Mouse (Mus musculus): ENCODE results near the gene Ube2o.
"Not testable (repeated sequence)": the region's sequence is repeated elsewhere in the genome, so short reads cannot be mapped to it uniquely, and the experiment has no call there.

The Ube2o gene

GRCm38 (mm10) chr11:116508689-116509088 lies 72.6 kb downstream of the Ube2o start:
- no peak for DNase-seq

DNA sequence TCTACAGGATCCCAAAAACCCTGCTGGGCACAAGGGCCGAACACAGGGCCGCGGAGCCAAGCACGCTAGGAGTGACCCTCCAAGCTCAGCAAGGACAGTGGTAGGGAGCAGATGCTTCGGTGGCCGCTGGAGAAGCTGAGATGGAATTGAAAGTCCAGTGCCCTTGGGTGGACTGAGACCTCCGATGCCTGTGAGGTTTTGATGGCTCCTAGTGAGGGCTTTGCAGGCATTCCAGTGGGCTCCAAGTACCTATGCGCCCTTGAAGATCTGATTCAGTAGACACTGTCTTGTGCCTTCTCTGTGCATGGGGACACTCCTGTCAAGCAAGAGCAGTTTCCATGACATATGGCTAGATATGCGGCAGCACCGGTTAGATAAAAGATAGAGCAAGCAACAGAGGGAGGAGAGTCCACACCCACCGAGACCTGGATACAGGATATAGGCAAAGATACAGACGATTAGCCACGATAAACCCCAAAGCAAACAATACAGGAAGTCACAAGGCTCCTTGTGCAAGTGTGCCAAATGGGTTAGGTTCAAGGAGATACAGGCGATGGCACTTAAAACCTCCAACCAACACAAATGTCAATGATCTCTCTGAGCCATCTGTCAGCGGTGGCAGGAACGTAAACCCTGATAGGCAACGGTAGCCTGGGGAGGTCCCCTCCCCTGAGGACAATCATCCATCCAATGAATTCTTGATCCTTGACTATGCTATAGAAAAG lies 74.9 kb downstream of the Ube2o start:
- peak; percentile 53 to 66 for DNase-seq

DNA sequence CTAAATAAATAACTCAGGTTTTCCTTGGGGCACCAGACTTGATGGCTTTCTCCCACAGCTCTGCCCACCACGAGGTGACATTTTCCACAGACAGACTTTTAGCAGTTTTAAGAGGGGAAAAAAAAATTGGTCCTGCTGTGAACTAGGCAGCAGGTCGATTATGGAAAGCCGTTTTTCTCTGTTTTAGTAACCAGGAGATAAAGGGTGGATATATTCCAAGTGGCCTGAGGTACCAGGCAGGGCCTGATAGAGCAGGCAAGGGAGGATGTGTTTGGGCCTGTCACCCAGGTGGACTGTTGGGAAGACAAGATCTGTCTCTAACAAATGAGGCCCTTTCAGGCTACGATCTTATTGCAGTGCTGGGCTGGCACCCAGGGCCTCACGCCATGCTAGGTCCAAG lies 75.7 kb downstream of the Ube2o start:
- DNase-seq, result peak; percentile 31 to 46

GRCm38 (mm10) chr11:116504516-116504915 lies 76.7 kb downstream of the Ube2o start:
- DNase-seq, result peak; percentile 46 to 55

- peak; percentile 75 to 76 for DNase-seq
Observed at GRCm38 (mm10) chr11:116501005-116501746, 80.1 kb downstream of the Ube2o start.

- no peak for DNase-seq
Observed at GRCm38 (mm10) chr11:116499018-116499417, 82.2 kb downstream of the Ube2o start.

- peak in 1 of 2 experiments; percentile 40 for DNase-seq
Observed at GRCm38 (mm10) chr11:116498596-116498995, 82.7 kb downstream of the Ube2o start.

GRCm38 (mm10) chr11:116497313-116497712 lies 83.9 kb downstream of the Ube2o start:
- no peak for DNase-seq

DNA sequence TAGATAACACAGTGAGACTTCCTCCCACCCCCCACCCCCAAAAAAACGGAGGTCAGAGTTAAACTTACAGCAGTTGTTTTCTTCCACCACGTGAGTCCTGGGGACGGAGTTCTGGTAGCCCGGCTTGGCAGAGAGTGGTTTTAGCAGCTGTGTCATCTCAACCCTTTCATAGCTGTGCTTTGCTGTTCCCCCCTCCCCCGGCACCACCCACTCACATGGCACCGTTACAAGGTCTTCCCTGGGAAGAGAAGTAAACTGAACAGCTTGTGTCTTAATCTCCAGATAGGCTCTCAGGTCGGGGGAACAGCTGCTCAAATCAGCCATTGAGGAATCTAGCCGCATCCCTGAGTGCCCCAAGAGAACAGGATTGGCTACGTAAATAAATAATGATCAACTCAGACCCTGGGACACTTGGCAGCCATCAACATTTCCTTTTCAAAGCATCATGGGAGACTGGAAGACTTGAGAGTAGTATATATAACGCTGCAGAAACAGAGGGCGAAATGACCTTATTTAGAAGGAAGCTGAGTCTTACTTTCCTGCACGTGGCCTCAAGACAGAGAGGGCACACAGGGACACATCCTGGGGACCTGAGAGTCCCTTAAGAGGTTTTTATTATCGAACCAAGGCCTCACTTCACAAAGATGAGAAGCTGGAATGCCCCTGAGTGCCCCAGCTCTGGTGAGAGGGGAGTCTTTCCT lies 86.6 kb downstream of the Ube2o start:
- DNase-seq, result peak; percentile 31 to 53

DNA sequence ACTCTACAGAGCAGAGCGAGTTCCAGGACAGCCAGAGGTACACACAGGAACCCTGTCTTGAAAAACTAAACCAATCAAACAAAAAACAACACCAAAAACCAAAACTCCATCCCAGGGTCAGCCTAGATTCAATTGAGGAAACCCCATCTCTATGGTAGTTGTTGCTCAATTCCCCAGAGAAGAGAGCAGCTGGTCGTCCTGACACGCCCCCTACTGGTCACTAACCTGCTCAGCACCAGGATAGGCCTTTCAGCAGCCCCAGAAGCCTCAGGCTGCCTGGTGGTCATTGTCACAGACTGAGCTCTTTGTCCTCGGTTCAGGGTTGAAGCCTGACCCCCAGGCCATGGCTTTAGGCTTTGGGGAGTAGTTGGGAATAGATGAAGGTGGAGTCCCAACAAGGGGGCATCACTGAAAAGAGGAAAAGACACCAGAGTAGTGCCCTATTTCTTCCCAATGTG lies 87.4 kb downstream of the Ube2o start, which contains the start of gene Prpsap1:
Gene Prpsap1, minus strand, starts transcription at position 408 of the 458 bp plus-strand sequence.
- DNase-seq, result peak; percentile 34 to 52

DNA sequence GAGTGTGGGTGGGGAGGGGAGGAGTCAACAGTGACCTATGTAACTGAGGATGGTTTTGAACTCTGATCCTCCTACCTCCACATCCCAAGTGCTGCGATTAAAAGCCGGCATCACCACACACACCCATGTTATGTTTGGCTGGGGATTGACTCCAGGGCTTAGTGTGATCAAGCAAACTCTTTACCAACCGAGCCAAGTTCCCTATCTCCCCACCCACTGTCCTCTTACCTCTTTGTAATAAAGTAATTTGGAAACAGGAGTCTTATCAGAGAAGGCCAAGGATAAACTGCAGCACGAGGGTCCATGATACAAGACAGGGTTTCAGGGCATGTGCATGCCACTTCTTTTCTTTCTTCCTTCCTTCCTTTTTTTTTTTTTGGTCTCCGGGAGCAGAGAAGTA lies 88.1 kb downstream of the Ube2o start:
- DNase-seq, result no peak

DNA sequence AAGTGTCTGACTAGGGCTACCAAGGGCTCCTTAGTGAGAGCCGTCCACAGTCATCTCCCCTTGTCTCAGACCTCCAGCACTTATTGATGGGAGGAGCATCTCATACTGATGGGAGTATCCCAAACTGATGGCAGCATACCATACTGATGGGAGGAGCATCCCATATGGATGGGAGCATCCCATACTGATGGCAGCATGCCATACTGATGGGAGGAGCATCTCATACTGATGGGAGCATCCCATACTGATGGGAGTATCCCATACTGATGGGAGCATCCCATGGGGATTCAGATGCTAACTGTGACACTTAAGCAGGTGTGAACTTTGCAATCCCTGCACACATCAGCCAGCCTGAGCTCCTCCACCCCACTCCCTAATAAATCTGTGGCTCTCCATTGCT lies 88.7 kb downstream of the Ube2o start:
- not testable (repeated sequence) for DNase-seq

GRCm38 (mm10) chr11:116491338-116491737 lies 89.9 kb downstream of the Ube2o start:
- no peak for DNase-seq

GRCm38 (mm10) chr11:116490232-116491107 lies 90.8 kb downstream of the Ube2o start:
- DNase-seq, result peak; percentile 90 to 93

- no peak for DNase-seq
Observed at GRCm38 (mm10) chr11:116489771-116490231, 91.4 kb downstream of the Ube2o start.

- DNase-seq, result peak in 1 of 2 experiments; percentile 52
Observed at GRCm38 (mm10) chr11:116488693-116489375, 92.4 kb downstream of the Ube2o start.

DNA sequence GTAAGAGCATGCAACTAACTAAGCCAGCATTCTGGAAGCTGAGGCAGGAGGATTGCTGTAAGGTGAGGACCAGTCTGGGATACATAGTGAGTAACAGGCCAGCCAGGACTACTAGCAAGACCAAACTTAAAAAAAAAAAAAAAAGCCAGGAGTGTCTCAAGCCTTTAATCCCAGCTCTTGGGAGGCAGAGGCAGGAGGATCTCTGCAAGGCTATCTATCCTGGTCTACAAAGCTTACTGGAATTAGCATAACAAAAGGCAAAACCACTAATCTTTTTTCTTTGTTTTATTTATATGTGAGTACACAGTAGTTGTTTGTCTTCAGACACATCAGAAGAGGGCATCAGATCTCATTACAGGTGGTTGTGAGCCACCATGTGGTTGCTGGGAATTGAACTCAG lies 93.0 kb downstream of the Ube2o start:
- DNase-seq, result no peak
